Mouse (Mus musculus) cerebellum, postnatal 25 days (tissue): ENCODE measurements around the gene P2ry14.
A peak's percentile ranks its signal among the peaks of the same experiment; 100 is the strongest.
"Not testable (repeated sequence)": the region's sequence is repeated elsewhere in the genome, so short reads cannot be mapped to it uniquely, and the experiment has no call there.

ENCODE experiments used
- DNase-seq, 2 experiments: peaks; one replicate each; pipeline ENCODE4 v3.0.0; 2021; ENCODE audit warnings: mixed read lengths in 2 of 2

Gene P2ry14

DNA sequence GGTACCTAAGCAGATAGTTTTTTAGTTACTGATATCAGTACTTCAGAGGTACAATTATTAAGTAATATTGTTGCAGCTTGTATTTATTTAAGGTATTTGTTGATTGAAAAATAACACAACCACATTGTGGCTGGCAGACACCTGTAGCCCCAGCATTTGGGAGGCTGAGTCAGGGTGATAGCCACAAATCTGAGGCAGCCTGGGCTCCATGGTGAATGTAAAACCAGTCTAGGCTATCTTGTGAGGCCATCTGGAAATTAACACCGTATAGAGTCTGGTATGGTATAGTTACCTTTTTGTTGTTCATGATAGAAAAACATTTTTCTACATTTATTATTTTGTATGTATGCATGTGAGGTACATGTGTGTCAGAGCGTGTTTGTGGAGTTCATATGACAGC, 51.3 kb downstream of the P2ry14 start:
- DNase-seq: no peak

DNA sequence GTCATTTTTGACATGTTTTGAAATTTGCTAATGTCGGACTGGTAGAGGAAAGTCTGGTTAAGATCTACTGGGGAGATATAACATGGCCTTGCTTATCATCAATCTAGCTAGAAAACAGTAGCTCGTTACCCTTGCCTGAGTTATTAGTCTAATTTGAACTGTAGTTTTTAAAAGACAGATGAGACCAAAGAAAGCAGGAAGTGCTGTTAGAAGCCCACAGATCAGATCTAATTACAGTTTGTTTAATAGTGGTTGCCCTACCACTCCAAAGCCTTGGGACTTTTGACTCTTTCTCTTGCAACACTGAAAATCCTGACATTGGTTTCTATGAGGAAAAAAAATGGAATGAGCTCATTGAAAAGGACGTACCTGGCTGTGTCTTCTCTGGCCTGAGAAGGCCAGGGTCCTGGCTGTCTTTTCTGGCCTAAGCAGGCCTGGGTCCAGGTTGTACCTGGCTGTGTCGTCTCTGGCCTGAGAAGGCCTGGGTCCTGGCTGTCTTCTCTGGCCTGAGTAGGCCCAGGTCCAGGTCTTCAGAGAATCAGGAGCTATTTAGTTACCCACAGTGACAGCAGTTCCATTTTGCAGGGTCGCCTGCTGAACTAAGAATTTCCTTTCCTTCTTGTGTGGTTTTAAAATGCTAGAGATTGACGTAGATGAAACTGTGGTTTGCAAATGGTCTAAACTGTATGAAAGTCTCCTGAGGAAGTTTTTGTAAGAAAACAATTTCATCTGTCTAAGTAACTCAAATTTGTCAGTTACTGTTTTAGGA, 52.0 kb downstream of the P2ry14 start, which contains the start of gene Gpr171:
Gene Gpr171 (minus strand): TSS at position 604 of the 769 bp plus-strand sequence.
- DNase-seq: no peak

DNA sequence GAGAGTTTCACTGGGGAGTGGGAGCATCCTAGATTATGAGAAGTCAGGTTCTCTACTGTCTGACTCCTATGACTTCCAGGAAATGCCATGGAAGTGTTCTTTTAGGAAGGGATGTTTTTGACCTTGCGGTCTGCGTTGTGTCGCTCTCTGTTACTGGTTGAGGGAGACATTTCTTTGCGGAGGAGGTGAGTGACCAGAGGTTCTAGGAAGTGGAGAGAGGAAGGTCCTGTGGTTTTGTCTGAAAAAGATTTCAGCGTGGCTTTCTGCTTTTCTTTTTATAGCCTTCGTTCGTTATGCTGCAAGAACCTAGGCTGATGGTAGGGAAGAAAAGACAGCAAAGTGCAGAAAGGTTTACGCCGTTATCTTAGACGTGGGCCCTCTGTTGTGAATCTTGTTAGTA, 54.9 kb downstream of the P2ry14 start:
- DNase-seq: no peak

DNA sequence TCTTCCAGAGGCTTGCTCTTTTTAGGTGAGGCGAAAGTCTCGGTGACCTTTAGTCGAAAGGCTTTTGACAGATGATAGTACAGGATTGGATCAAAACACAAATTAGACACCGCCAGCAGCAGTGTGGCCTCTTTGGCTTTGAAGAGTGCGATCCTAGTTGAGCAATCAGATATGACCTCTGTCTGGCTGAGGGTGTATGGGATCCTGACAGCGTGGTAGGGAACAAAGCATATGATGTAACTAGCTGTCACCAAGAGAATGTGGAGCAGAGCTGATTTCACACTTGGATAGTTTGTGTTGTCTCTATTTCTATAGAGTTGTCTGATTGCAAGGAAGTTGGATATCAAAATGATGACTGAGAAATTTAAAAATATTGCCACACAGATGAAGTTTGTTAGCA, 56.0 kb downstream of the P2ry14 start:
- DNase-seq: no peak

DNA sequence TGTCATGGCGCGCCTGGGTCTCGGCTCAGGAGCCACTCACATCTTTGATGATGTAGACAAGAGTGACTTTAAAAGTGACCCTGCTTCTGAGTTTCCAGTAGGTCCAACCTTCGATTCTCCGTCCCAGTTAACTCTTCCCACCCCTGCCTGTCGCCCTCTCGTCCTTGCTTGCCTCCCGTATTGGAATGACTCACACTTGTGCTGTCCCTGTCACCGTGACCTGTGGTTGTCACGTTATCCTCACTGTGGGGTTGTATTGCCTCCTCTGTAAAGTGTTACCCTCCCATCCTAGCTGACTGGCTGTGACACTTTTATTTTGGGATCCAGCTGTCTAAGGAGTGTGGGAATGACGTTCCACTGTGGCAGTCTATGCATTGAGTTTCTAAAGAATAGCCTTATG, 60.7 kb downstream of the P2ry14 start:
- DNase-seq: no peak

DNA sequence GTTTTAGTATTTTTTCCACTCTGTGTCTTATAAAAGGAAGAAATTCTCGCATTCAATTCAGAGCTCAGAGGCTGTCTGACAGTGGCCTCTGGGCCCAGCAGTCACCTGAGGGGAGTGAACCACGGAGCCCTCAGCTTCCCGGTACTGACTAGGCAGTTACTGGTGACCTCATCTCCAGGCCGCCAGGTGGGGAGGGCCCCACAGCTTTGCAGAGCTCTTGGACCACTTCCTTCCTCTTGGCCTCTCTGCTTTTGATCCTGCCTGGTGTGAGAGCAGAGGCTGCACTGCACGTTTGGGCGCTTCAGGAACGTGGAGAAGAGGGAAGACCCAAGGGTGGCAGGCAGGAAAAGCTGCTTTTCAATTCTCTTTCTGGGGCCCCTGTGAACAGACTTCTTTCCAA, 72.5 kb downstream of the P2ry14 start:
- peak; percentile 34 to 56 for DNase-seq

DNA sequence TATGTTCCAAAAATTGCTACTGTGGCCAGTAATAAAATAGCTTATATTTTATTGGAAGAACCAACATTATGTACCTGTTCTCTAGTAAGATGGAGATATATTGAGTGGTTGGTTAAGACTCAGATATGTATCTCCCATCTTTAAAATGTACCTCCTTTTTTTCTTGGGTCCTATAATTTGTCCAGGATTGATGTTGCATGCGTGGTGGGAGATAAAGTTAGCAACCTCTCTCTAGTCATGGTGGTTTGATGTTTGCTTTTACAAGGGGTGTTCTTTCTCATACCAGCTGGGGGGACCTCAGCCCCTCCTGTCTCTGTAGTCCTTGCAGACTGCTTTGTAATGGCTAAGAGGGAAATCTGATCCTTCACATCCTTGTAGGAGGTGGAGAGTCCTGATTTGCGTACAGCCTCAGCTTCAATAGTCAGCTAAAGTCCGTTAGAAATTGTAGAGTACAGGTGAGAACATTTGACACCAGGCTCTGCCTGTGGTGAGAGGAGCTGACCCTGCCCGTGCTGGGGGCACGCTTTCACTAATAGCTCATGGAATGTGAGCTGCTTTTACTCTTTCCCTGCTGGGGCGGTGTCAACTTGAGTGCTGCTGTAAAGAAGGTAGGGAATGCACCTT, 73.0 kb downstream of the P2ry14 start:
- no peak for DNase-seq

DNA sequence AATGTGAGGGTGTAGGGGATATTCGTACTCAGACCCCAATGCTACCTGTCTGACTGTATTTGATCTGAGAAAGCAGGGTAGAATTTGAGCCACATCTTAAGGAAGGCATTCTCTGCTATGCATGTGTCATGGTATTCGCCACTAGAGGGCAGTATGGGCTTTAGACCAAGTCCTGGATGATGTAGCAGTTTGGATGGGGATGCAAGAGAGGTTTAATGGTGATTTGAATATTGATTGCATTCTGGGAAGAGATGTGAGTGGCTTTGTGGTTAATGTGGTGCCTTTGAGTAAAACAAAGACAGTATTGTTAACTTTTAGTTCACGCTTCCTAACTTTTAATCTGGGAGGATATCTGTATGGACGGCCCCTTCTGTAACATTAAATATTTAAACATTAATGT, 74.1 kb downstream of the P2ry14 start:
- DNase-seq: peak; percentile 30 to 69

DNA sequence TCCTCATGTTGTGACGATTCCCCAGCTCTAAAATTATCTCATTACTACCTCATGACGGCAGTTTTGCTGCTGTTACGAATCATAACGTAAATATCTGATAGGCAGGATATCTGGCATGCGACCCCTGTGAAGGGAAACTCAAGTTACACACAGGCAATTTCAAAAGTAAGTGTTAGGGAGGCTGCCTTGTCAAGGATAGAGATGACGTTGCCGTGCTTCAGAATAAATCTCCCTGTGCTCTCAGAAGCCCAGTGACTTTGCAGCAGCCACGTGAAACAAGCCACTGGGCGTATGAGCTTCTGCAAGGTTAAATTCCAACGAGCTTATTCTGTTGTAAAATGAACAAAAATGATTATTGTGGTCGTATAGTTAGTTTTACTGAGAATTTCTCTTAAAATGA, 74.8 kb downstream of the P2ry14 start:
- DNase-seq: no peak

DNA sequence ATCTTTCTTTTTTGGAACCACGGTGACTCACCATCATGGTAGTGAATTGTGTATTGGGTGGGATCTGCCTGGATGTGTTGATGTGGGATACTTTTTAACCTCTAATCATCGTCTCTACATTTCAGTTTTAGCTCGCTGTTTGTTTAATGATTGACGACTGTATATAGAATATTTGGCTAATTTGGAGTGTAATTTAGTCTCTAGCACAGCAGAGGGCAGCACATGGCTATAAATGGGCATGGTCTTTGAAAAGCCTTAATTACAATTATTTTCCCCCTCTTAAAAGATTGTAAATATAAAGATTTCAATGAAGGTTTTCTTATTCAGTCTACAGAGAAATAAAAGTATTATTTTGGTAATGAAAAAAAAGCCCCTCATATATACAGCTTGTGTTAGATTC, 76.1 kb downstream of the P2ry14 start:
- peak in 1 of 2 experiments; percentile 31 for DNase-seq

DNA sequence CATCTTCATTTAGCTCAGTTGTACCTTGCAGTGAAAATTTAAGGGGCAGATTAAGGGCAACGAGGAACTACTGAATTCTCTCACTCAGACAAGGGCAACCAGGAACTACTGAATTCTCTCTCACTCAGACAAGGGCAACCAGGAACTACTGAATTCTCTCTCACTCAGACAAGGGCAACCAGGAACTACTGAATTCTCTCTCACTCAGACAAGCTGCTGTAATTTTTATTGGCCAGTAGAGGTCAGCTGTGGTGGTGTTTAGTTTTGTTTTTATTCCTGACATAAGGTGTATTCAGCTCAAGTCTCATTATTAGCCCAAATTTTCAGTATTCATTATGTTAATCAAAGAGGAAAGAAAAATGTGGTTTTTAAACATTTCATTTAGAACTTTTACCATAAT, 84.3 kb downstream of the P2ry14 start:
- not testable (repeated sequence) for DNase-seq

DNA sequence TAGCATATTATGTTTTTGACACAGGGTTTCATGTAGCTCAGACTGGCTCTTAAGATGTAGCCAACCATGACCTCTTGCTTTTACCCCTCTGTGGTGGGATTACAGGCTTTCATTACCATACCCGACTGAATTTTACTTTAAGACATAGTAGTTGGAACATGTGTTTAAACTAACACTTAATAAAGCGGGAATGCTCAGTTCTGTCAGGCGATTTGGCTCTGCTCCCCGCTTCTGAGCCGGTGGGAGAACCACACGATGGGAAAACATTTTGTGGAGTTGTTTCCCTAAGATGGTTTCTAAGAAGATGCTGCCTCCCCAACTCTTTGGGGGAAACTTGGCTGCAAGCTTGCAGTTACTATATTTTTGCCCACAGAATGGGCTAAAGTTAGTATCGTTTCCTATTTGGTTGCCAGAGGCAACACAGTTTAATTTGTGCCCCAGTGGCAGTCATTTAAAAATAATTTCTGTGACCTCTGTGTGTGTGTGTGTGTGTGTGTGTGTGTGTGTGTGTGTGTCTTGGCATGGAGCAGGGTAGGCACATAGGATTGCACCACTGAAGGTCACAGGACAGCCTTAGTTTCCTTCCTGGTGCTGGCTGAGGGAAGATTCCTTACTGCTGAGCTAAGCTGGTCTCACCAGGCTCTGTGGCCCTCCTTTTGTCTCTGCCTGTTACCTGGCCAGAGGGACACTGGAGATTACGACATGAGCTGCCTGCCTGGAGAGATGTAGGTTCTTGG, 86.7 kb downstream of the P2ry14 start:
- DNase-seq: no peak

DNA sequence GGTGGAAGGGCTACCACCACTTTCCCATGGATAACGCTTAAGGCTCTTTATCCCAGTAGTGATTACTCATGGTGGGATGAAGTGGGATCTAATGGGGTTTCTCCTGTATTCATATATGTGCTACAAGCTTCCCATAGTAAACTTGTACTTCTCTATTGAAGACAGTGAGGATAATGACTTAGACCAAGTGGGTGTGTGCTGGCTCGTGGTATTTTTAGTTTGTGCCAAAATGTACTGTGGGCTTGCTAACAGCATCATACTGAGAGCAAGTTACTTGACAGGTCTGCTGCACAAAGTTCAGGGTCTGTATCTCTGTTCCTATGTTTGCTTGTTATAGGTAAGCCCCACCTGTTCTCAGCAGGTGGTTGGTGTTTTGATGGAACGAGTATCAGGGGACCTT, 87.5 kb downstream of the P2ry14 start:
- no peak for DNase-seq
